Mouse (Mus musculus) olfactory bulb, adult 2 months (tissue): ENCODE measurements at regions not wholly inside any gene's neighbourhood (a gene's known extent, or its start where the extent isn't known, plus 50 kb on each side); places are given as distances from the start of the nearest gene placed in this dataset.
A peak's percentile ranks its signal among the peaks of the same experiment; 100 is the strongest.

ENCODE experiments used
- H3K27ac ChIP-seq: fragments of 200-500 bp; 2 replicates; pipeline ENCODE4 v1.5.1; 2012; ENCODE audit warnings: low read depth, low read length; ENCODE audit not compliant: insufficient read depth
- H3K4me1 ChIP-seq: fragments of 200-500 bp; 2 replicates; pipeline ENCODE4 v1.6.1; 2012; ENCODE audit warnings: low read length; ENCODE audit not compliant: control insufficient read depth, insufficient read depth
- H3K4me3 ChIP-seq: fragments of 200-500 bp; 2 replicates; pipeline ENCODE4 v1.5.1; 2012; ENCODE audit warnings: mild to moderate bottlenecking, low read depth, low read length, moderate library complexity; ENCODE audit not compliant: insufficient read depth
- CTCF ChIP-seq: fragments of 200-500 bp; IDR thresholded peaks from 2 replicates; pipeline ENCODE4 v1.5.1; 2012; ENCODE audit warnings: low read depth, mild to moderate bottlenecking, low read length, moderate library complexity; ENCODE audit not compliant: insufficient read depth
- POLR2A ChIP-seq: fragments of 200-500 bp; IDR thresholded peaks from 2 replicates; pipeline ENCODE4 v1.6.1; 2012; ENCODE audit warnings: mild to moderate bottlenecking, low read depth, low read length, moderate library complexity; ENCODE audit not compliant: insufficient read depth
- WGBS: fragments of 180-500 bp; shearing (Covaris S2); methylation state at CpG from one replicate; pipeline ENCODE4 v1.1.7; 2018; 5-methylcytosine and 5-hydroxymethylcytosine counted together

DNA sequence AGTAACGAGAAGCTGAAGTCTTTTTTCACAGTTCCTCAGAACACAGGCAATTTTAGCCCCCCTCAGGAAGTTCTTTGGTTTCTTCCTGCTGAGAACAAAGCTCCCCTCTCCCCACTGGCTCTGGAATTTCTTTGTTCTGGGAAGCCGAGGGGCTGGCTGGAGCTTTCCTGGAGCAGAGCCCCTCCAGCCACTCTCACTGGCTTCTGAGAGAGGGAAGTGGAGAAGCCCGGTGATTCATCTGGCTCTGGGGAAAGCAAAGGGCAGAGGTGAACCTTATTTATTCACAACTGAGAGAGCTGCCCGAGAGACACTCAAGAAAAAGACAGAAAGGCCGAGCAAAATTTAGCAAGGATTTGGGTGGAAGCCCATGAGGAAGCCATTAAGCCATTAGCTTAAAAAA, 63.9 kb downstream of the Ddx3x start:
- TF ChIP-seq CTCF (no peak), POLR2A (no peak)
- Histone ChIP-seq H3K27ac (peak overlapping the region; percentile 75), H3K4me1 (peaks cover 14% of the 10 kb centered on the region; the same call in 1 of the 2 replicates), H3K4me3 (no peak overlapping the region)
- whole genome bisulfite sequencing = 16% methylated on average over 5 of the region's 5 CpGs

DNA sequence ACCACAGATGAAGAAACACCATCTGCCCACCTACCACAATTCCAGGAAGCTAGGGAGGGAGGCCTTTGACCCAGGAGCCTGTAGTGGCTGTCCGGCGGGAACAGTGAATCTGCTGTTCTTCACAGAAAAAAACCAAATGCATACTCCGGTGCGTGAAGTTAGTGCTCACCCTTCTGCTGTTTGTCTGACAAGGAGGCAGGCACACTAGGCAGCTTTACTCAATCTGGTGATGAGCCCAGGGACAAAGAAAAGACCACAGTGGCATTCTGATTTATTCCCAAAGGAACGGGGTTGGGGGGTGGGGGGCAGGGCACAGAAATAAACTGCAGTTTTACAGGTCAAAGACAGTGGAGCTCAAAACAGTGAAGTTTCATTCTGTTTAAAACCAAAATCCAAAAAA, 64.4 kb downstream of the Ddx3x start:
- Histone ChIP-seq H3K4me1 (peaks cover 14% of the 10 kb centered on the region; the same call in 1 of the 2 replicates), H3K27ac (peak overlapping the region; percentile 75), H3K4me3 (peak overlapping the region; percentile 7; the same call in 1 of the 2 replicates)
- 19% methylated on average over 5 of the region's 5 CpGs for WGBS
- TF ChIP-seq CTCF = no peak

GRCm38 (mm10) chrX:13346011-13346631, 65.4 kb downstream of the Ddx3x start:
- Histone ChIP-seq H3K4me3 (no peak overlapping the region; the same call in 1 of the 2 replicates), H3K4me1 (peaks cover 14% of the 10 kb centered on the region; the same call in 1 of the 2 replicates), H3K27ac (peak overlapping the region; percentile 99)
- TF ChIP-seq CTCF = no peak
- TF ChIP-seq POLR2A = no peak
- WGBS = 16% methylated on average over 20 of the region's 21 CpGs

DNA sequence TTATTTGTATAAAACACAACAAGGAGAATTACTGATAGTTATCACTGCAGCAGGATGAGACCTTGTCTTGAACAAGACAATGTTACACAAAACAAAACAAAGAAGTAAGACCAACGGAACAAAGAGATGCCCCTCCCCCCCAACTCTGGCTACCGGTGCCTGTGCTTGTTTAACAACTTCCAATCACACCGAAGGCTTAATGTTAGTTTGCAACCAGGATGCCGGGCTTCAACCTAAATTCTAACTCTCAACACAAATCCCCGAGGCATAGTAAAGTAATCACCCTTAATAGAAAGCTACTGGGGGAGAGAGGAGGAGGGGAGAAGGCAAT, 65.9 kb downstream of the Ddx3x start:
- Histone ChIP-seq H3K4me1 (peaks cover 14% of the 10 kb centered on the region; the same call in 1 of the 2 replicates), H3K27ac (peak overlapping the region; percentile 99), H3K4me3 (peak overlapping the region; percentile 57)
- 8% methylated on average over 5 of the region's 5 CpGs for WGBS
- TF ChIP-seq POLR2A (no peak), CTCF (no peak)

- Histone ChIP-seq H3K4me1 (peaks cover 14% of the 10 kb centered on the region; the same call in 1 of the 2 replicates), H3K4me3 (peak overlapping the region; percentile 57), H3K27ac (peak overlapping the region; percentile 99)
- WGBS = 2% methylated on average over 27 of the region's 27 CpGs
- TF ChIP-seq POLR2A = no peak
- no peak for TF ChIP-seq CTCF
Observed at GRCm38 (mm10) chrX:13347027-13347840, 66.5 kb downstream of the Ddx3x start.

DNA sequence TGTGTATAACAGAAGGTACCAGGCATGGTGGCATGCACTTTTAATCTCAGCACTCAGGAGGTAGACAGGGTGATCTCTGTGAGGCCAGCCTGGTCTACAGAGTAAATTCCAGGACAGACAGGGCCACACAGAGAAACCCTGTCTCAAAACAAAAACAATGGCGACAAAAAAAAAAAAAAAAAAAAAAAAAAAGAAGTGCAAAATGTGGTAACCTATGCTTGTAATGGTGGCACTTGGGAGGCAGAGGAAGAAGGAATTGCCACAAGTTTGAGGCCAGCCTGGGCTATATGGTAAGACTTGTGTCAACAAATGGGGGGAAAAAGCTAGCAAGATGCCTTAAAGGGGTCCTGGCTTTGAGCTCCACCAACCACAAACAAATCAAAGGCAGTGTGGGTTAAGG, 67.6 kb downstream of the Ddx3x start:
- 100% methylated on average over 1 of the region's 1 CpGs for WGBS
- H3K27ac ChIP-seq = no peak overlapping the region
- no peak overlapping the region for H3K4me3 ChIP-seq
- TF ChIP-seq POLR2A = no peak
- TF ChIP-seq CTCF = no peak
- H3K4me1 ChIP-seq = peaks cover 14% of the 10 kb centered on the region; the same call in 1 of the 2 replicates

- H3K27ac ChIP-seq = no peak overlapping the region
- H3K4me3 ChIP-seq = no peak overlapping the region
- WGBS = 77% methylated on average over 3 of the region's 3 CpGs
- TF ChIP-seq POLR2A (no peak), CTCF (no peak)
- peaks cover 8% of the 10 kb centered on the region; the same call in 1 of the 2 replicates for H3K4me1 ChIP-seq
Observed at GRCm38 (mm10) chrX:13350461-13350860, 69.7 kb downstream of the Ddx3x start.

DNA sequence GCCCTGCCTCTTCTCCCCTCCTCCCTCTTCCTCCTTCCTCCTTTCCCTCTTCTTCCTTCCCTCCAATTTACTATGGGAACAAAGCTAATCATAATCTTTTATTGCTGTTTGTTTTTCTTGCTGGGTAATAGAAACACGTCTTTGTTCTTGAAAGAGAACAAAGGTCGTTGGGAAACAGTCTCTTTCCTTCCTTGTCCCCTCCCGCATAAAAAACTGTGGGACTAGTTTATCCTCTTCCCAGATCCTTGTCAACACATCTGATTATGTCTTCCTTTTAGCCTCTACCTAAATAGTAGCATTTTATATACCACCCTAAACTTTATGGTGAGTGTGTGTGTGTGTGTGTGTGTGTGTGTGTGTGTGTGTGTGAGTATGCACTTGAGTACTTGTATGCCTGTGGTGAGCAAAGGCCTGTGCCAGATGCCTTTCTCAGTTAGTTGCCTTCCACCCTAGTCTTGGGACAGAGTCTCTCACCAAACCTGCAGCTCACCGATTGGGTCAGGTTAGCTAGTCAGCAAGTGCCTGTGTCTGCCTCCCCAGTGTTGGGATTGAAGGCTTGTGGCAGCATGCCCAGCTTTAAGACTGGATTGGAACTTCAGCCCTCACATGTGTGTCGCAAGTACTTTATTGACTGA, 76.5 kb downstream of the Ddx3x start:
- 73% methylated on average over 5 of the region's 5 CpGs for WGBS
- no peak overlapping the region for H3K27ac ChIP-seq
- no peak for TF ChIP-seq CTCF

DNA sequence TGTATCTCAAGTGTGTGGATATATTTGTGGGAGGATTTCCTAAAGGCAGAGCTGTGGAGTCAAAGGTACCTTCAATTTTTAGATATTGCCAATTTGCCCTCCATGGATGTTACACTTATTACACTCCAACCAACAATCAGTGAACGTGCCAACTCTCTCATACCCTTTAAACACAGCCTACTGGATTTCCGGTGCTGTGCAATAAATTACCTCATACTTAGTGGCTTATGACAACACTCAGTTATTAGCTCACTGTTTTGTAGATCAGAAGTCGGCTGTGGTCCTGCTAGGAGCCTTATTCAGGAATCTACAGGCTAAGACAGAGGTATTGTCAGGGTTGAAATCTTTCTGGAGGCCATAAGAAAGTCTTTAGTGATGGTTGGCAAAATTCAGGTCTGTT, 77.2 kb downstream of the Ddx3x start:
- H3K4me3 ChIP-seq = no peak overlapping the region
- H3K4me1 ChIP-seq = no peaks in the 10 kb centered on the region
- no peak overlapping the region for H3K27ac ChIP-seq
- TF ChIP-seq POLR2A (no peak), CTCF (no peak)
- WGBS = 78% methylated on average over 3 of the region's 3 CpGs

More for the DNA sequence above, 76.5 kb downstream of the Ddx3x start:
- Histone ChIP-seq H3K4me3 (no peak overlapping the region), H3K4me1 (no peaks in the 10 kb centered on the region)
